Mouse (Mus musculus): ENCODE measurements around the gene Jag1. TPM values are rescaled to one million over a fixed set of nuclear protein-coding genes. Genes with fewer than 3 reads are reported as not detected.

The Jag1 gene
- polyA plus RNA-seq, 1 experiment from 2014 or later = 56.2 TPM

DNA sequence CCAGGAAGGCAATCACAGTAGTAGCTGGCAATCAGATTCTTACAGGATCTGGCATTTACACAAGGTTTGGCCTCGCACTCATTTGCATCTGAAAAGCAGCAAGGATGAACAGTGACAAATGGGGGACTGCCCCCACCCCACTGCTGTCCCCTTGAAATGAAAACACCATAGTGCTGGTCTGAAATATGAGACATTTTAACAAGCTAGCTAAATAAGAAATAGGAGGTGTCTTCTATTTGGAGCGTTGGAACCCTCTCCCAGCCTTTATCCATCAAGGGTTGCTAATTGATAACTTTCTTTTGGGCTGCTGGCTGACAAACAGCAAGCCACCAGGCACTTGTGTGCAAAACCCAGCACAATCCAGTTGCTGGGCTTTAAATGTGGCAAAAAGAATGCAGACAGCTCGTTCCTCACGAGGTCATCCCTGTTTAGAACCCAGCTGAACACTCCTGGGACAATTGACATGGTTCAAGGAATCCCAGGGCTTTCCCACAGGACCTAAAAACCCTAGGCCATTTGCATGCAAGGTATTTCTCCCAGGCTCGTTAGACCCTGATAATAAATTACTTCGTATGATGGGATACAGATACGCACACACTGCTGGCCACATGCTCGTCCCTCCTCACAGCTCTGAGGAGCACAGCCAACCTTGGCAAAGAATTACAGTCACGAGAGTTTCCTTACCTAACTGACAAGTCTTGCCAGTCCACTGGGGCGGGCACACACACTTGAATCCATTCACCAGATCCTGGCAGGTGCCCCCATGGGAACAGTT lies 23.7 kb downstream of the Jag1 start:
- Histone ChIP-seq H3K4me1 (ENCODE audit: control insufficient read depth, insufficient read depth, low read length) (peaks cover 10% of the 10 kb centered on the region; the same call in 1 of the 2 replicates), H3K9ac (ENCODE audit: low read depth, low read length) (no peak overlapping the region), H3K4me2 (replicated peaks; ENCODE audit: low read depth, low read length) (no peak overlapping the region), H3K4me3 (ENCODE audit: low read length) (no peak overlapping the region), H3K36me3 (ENCODE audit: control insufficient read depth, insufficient read depth, low read length) (peaks cover 77% of the 10 kb centered on the region), H3K27me3 (ENCODE audit: control insufficient read depth, insufficient read depth, low read length) (no peaks in the 10 kb centered on the region), H3K9me3 (ENCODE audit: control insufficient read depth, low read length) (no peaks in the 10 kb centered on the region), H3K27ac (ENCODE audit: low read depth, low read length) (no peak overlapping the region)
- 40% methylated on average over 10 of the region's 10 CpGs for WGBS
- no peak for ATAC-seq (ENCODE audit: low FRiP score, low TSS enrichment)

DNA sequence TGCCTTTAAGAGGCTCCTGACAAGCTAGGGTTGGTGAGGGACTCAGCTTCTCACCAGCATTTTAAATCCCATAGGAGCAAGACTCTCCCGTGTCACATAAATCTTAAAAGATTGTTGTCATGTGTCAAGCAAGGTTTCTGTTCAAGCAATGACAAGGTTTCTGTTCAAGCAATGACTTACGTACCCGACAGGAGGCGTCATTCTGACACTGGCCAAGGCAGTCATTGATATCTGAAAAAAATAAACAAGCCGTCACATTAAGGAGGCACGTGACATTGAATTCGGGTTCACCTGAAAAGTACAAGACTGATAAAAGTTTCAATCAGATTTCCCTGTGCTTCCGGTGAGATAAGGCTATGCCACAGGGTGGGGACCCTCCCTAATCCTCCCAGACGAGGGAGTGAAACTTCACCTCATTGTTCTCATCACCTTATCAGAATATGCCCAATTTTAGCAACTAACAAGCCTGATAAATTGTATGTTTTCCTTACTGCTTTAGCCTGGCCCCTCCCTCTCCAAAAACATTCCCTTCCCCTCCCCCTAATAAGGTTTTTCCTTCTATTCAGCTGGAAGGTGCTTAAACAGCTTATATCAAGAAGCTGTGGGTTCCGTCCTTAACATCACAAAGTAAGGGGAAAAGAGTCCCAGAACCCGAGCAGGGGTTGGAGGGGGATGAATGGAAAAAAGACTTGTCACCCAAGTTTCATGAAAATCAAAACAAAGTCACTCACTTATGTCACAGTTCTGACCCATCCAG lies 24.5 kb downstream of the Jag1 start:
- WGBS = 73% methylated on average over 11 of the region's 11 CpGs
- Histone ChIP-seq H3K9me3 (ENCODE audit: control insufficient read depth, low read length) (no peaks in the 10 kb centered on the region), H3K4me3 (ENCODE audit: low read length) (no peak overlapping the region), H3K4me1 (ENCODE audit: control insufficient read depth, insufficient read depth, low read length) (peaks cover 5% of the 10 kb centered on the region; the same call in 1 of the 2 replicates), H3K27ac (ENCODE audit: low read depth, low read length) (no peak overlapping the region), H3K27me3 (ENCODE audit: control insufficient read depth, insufficient read depth, low read length) (no peaks in the 10 kb centered on the region), H3K36me3 (ENCODE audit: control insufficient read depth, insufficient read depth, low read length) (peaks cover 85% of the 10 kb centered on the region), H3K4me2 (replicated peaks; ENCODE audit: low read depth, low read length) (no peak overlapping the region), H3K9ac (ENCODE audit: low read depth, low read length) (no peak overlapping the region)
- ATAC-seq (ENCODE audit: low FRiP score, low TSS enrichment) = no peak

GRCm38 (mm10) chr2:137087705-137088104 lies 28.7 kb downstream of the Jag1 start:
- 75% methylated on average over 6 of the region's 6 CpGs for WGBS
- peaks cover 98% of the 10 kb centered on the region for H3K36me3 ChIP-seq (ENCODE audit: control insufficient read depth, insufficient read depth, low read length)
- H3K4me2 ChIP-seq (replicated peaks; ENCODE audit: low read depth, low read length) = no peak overlapping the region
- no peaks in the 10 kb centered on the region for H3K4me1 ChIP-seq (ENCODE audit: control insufficient read depth, insufficient read depth, low read length)
- ATAC-seq (ENCODE audit: low FRiP score, low TSS enrichment) = no peak
- H3K4me3 ChIP-seq (ENCODE audit: low read length) = no peak overlapping the region
- H3K9me3 ChIP-seq (ENCODE audit: control insufficient read depth, low read length) = no peaks in the 10 kb centered on the region
- H3K27me3 ChIP-seq (ENCODE audit: control insufficient read depth, insufficient read depth, low read length) = no peaks in the 10 kb centered on the region
- no peak overlapping the region for H3K9ac ChIP-seq (ENCODE audit: low read depth, low read length)
- H3K27ac ChIP-seq (ENCODE audit: low read depth, low read length) = no peak overlapping the region

- Histone ChIP-seq H3K4me3 (ENCODE audit: low read length) (no peak overlapping the region), H3K4me2 (replicated peaks; ENCODE audit: low read depth, low read length) (no peak overlapping the region), H3K9ac (ENCODE audit: low read depth, low read length) (no peak overlapping the region), H3K36me3 (ENCODE audit: control insufficient read depth, insufficient read depth, low read length) (peaks cover 91% of the 10 kb centered on the region), H3K27me3 (ENCODE audit: control insufficient read depth, insufficient read depth, low read length) (no peaks in the 10 kb centered on the region), H3K4me1 (ENCODE audit: control insufficient read depth, insufficient read depth, low read length) (no peaks in the 10 kb centered on the region), H3K27ac (ENCODE audit: low read depth, low read length) (no peak overlapping the region), H3K9me3 (ENCODE audit: control insufficient read depth, low read length) (no peaks in the 10 kb centered on the region)
- ATAC-seq (ENCODE audit: low FRiP score, low TSS enrichment) = no peak
- 90% methylated on average over 14 of the region's 14 CpGs for WGBS
These were observed 29.6 kb downstream of the Jag1 start for GRCm38 (mm10) chr2:137086621-137087395.

GRCm38 (mm10) chr2:137085257-137085656 lies 31.2 kb downstream of the Jag1 start:
- Histone ChIP-seq H3K4me1 (ENCODE audit: control insufficient read depth, insufficient read depth, low read length) (peaks cover 4% of the 10 kb centered on the region; the same call in 1 of the 2 replicates), H3K36me3 (ENCODE audit: control insufficient read depth, insufficient read depth, low read length) (peaks cover 75% of the 10 kb centered on the region), H3K27me3 (ENCODE audit: control insufficient read depth, insufficient read depth, low read length) (no peaks in the 10 kb centered on the region), H3K4me3 (ENCODE audit: low read length) (no peak overlapping the region), H3K27ac (ENCODE audit: low read depth, low read length) (no peak overlapping the region), H3K9me3 (ENCODE audit: control insufficient read depth, low read length) (no peaks in the 10 kb centered on the region), H3K9ac (ENCODE audit: low read depth, low read length) (no peak overlapping the region), H3K4me2 (replicated peaks; ENCODE audit: low read depth, low read length) (no peak overlapping the region)
- ATAC-seq (ENCODE audit: low FRiP score, low TSS enrichment) = peak; percentile 36
- WGBS = 38% methylated on average over 8 of the region's 8 CpGs

DNA sequence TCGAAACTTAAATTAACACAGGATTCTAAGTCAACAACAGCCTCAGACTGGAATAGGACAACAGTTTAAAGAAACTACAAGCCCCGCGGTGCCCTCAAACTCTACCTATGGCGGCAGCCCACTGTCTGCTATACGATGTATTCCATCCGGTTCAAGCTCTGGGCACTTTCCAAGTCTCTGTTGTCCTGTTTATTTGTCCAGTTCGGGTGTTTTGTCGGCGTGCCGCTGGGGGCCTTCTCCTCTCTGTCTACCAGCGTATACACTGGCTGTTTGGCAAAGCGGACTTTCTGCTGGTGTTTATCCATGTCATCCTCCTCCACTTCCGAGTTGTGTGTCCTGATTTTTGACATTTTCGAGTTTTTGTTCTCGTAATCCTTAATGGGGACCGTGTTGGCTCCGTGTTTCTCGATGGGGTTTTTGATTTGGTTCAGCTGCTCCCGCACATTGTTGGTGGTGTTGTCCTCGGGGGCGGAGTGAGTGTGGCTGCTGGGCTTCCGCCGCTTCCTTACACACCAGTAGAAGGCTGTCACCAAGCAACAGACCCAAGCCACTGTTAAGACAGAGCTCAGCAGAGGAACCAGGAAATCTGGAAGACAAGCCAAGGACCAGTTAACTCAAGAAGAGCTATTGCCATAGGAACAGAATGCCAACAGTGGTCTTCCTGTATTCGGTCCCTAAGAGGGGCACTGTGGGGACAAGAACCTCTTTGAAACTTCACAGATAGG lies 33.4 kb downstream of the Jag1 start:
- H3K9me3 ChIP-seq (ENCODE audit: control insufficient read depth, low read length) = no peaks in the 10 kb centered on the region
- WGBS = 85% methylated on average over 24 of the region's 24 CpGs
- H3K4me3 ChIP-seq (ENCODE audit: low read length) = no peak overlapping the region
- no peak overlapping the region for H3K9ac ChIP-seq (ENCODE audit: low read depth, low read length)
- H3K27me3 ChIP-seq (ENCODE audit: control insufficient read depth, insufficient read depth, low read length) = no peaks in the 10 kb centered on the region
- H3K4me1 ChIP-seq (ENCODE audit: control insufficient read depth, insufficient read depth, low read length) = peaks cover 13% of the 10 kb centered on the region
- H3K4me2 ChIP-seq (replicated peaks; ENCODE audit: low read depth, low read length) = no peak overlapping the region
- no peak for ATAC-seq (ENCODE audit: low FRiP score, low TSS enrichment)
- no peak overlapping the region for H3K27ac ChIP-seq (ENCODE audit: low read depth, low read length)
- H3K36me3 ChIP-seq (ENCODE audit: control insufficient read depth, insufficient read depth, low read length) = peaks cover 55% of the 10 kb centered on the region

DNA sequence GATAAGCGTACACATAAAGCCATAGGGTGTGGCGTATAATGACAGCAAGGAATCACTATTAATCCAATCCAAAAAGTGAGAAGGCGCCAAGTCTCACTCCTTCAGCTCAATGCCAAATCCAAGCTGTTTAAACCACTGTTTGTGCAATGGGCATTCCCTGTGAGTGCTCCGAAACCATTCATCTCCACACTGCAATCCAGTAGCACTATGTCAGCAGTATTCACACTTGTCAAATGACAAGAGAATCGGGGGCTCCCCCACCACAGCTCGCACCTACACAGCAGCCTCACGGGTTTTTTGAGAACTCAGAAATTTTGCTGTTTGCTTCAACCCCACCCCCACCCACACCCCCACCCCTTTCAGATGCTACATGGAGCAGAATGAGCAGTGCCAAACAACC lies 35.4 kb downstream of the Jag1 start:
- Histone ChIP-seq H3K36me3 (ENCODE audit: control insufficient read depth, insufficient read depth, low read length) (peaks cover 35% of the 10 kb centered on the region), H3K4me1 (ENCODE audit: control insufficient read depth, insufficient read depth, low read length) (peaks cover 13% of the 10 kb centered on the region), H3K27me3 (ENCODE audit: control insufficient read depth, insufficient read depth, low read length) (no peaks in the 10 kb centered on the region), H3K4me3 (ENCODE audit: low read length) (no peak overlapping the region), H3K9ac (ENCODE audit: low read depth, low read length) (no peak overlapping the region), H3K27ac (ENCODE audit: low read depth, low read length) (no peak overlapping the region), H3K4me2 (replicated peaks; ENCODE audit: low read depth, low read length) (no peak overlapping the region), H3K9me3 (ENCODE audit: control insufficient read depth, low read length) (no peaks in the 10 kb centered on the region)
- 88% methylated on average over 7 of the region's 7 CpGs for WGBS
- no peak for ATAC-seq (ENCODE audit: low FRiP score, low TSS enrichment)

DNA sequence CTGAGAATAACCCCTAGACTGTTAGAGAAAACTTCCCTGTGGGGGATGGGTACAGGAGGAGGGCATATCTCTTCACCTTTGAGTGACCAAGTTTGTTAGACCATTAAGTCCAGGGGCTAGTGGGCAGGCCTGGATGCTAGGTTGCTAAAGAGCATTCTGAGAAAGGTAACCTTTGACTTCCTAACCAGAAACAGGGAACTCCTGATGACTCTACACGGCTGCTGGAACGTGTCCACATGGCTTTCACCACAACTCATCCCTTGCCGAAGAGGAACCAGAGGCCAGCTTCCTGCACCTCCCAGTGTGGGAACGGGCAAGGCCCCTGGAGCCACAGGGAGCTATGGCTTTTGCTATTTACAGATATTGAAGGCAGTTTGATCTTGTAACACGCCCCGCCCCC lies 36.0 kb downstream of the Jag1 start:
- Histone ChIP-seq H3K27ac (ENCODE audit: low read depth, low read length) (no peak overlapping the region), H3K9ac (ENCODE audit: low read depth, low read length) (no peak overlapping the region), H3K4me1 (ENCODE audit: control insufficient read depth, insufficient read depth, low read length) (peaks cover 13% of the 10 kb centered on the region), H3K4me3 (ENCODE audit: low read length) (no peak overlapping the region), H3K4me2 (replicated peaks; ENCODE audit: low read depth, low read length) (no peak overlapping the region), H3K27me3 (ENCODE audit: control insufficient read depth, insufficient read depth, low read length) (no peaks in the 10 kb centered on the region), H3K36me3 (ENCODE audit: control insufficient read depth, insufficient read depth, low read length) (peaks cover 29% of the 10 kb centered on the region), H3K9me3 (ENCODE audit: control insufficient read depth, low read length) (no peaks in the 10 kb centered on the region)
- 71% methylated on average over 6 of the region's 6 CpGs for WGBS
- 0 out of 2 replicates have a peak, but pooled peaks have one; percentile 30 for ATAC-seq (ENCODE audit: low FRiP score, low TSS enrichment)
